Mouse (Mus musculus): ENCODE data around the gene Olfr1502.
"Not testable (repeated sequence)": the region's sequence is repeated elsewhere in the genome, so short reads cannot be mapped to it uniquely, and the experiment has no call there.

The Olfr1502 gene

DNA sequence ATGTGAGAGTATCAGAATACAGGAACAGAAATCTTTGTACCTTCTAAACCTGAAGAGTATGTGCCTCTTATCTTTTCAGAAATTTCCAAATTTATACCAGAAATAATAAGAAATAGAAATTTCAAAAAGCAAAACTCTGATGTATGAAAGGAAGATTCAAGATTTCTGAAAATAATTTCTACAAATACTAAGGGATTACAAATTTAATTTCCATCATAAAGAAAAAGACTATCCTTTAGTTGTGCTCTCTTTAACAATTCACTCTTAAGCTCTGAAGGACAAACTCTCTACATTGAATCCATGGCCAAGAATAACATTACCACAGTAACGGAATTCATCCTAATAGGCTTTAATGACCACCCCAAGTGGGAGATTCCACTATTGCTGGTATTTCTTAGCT, at the start of gene Olfr1502:
TSS of gene Olfr1502 (plus strand) at position 301 of the 400 bp plus-strand sequence.
- DNase-seq, result no peak

DNA sequence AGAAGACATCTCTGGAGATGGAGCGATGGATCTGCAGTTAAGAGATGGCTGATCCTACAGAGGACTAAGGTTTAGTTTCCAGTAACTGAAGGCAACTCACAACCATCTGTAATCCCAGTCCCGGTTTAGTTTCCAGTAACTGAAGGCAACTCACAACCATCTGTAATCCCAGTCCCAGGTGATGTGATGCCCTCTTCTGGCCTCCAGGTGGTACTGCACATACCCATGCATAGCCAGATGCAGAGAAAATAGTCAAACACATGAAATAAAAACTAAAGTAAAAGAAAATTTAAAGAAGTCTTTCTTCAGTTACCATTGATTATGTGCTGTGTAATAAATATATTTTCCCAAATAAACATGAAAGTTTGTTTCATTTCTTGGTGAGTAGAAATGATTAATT, 48.8 kb upstream of the Olfr1502 start:
- no peak for DNase-seq

DNA sequence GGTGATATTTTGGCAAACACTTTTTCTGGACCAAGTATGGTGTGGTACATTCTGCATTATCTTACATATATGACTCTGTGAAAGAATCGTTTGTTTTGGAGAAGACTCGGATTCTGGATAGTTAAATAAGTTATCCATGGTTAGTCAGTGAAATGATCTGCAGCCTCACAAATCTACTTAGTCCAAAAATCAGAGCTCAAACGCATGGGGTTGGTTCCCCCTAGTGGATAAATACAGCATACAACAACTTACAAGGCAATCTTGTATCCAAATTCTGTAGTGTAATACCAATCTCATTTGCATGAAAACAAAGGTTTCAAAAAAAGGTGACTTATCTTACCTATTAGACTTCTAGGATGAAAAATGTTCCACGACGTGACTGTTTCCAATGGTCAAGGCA, 42.8 kb upstream of the Olfr1502 start:
- no peak for DNase-seq

DNA sequence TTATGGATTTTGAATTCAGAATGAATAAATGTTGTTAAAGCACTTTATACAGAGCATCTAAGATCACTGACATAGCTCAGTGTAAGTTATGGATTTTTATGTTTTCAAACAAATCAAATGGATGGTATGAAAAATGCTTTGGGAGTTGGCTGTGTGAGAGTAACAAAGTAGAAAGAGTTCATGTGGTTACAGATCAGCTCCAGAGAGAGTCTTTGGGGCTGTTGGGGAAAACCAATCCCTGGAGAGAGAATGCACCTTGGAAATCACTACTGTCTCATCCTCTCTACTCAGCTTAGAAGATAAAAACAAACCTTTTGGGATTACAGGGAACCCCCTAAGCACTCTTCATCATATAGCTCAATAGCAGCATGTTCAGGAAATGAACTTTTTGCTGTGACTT, 42.2 kb upstream of the Olfr1502 start, which contains the start of gene Olfr1499:
TSS of gene Olfr1499 (minus strand) at position 101 of the 400 bp plus-strand sequence.
- no peak for DNase-seq

DNA sequence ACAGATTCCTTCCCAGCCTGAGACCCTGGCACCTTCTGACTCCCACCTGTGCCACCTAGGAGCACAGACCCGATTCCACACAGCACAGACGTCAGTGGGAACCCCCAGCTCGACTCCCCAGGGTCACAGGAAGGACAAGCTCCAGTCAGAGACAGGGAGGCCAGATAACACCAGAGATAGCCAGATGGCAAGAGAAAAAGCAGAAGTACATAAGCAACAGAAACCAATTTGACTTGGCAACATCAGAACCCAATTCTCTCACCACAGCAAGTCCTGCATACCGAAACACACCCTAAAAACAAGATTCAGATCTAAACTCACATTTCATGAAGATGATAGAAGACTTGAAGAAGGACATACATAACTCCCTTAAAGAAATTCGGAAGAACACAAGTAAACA, 40.7 kb upstream of the Olfr1502 start:
- no peak for DNase-seq

DNA sequence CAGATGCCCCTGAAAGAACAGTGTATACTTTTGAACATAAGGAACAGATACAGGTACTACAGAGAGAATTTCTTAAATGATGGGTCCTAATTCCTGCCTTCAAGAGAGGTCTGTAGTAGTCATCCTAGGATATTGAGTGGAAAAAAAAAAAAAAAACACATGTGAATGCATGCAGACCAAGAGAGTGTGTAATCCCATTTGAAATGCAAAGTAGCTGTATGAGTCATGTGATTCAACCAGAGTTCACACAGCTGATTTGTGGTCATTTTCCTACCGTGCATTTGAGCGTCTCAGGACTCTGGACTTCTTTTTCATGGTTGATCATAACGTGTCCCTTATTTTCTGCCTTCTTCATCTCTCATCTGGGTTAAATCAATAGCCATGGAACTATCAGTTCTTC, 33.1 kb upstream of the Olfr1502 start:
- no peak for DNase-seq

DNA sequence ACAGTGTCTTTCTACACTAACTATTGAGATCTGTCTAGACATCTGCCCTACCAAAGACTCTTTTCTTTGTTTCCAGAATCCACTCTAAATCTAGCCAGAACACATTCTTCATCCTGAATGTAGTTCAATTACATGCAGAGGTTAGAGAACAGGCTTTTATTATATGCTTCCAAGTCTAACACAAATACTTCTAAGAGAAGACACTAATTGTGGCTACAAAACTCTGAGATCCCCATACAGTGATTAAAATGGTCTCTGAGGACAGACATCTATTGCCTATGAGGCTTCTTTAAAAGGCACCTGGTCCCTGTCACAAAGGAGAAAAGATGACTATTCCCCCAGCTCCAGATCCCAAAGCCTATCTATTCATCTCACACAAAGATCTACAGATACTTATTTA, 31.2 kb upstream of the Olfr1502 start, which contains the start of gene Olfr1500:
TSS of gene Olfr1500 (minus strand) at position 101 of the 400 bp plus-strand sequence.
- DNase-seq, result no peak

DNA sequence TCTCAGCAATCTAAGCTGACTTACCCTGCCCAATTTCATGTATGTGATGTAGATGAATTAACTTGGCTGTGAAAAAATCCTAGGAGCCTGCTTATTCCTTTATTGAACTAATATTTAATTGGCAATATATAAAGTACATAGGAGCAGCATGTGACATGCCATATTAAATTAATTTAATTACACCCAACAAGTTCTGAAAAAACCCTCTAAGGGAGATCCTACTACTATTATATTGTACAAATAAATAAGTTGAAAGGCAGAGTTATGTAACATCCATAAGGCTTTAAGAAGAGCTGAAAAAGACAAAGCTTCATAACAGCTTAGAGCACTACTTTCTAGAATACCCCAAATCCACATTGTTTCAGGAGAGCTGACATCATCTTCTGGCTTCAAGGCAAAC, 11.0 kb upstream of the Olfr1502 start, which contains the start of gene Olfr1501:
TSS of gene Olfr1501 (minus strand) at position 101 of the 400 bp plus-strand sequence.
- not testable (repeated sequence) for DNase-seq

DNA sequence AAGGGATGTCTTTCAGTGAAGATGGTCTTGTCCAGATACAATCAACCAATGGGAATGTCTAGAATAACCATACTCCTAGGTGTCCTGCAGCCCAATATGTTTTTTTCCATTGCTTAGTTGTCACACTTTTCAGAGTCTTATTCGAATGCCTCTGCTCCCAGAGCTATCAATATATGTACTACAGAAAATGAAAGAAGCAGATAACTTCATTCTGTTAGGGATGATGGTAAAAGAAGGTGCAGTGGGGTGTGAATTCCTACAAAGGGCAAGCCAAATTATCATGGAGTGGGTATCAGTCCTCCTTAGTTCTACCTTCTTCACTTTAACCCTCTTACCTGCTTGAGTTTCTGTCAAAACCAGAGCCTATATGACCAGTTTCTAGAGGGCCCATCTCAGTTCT, 36.2 kb downstream of the Olfr1502 start, which contains the start of gene Olfr1504:
TSS of gene Olfr1504 (minus strand) at position 101 of the 400 bp plus-strand sequence.
- no peak for DNase-seq

Data from lung, postnatal 14 days (tissue).